Mouse (Mus musculus) spleen, adult 2 months (tissue): ENCODE measurements at regions not wholly inside any gene's neighbourhood (a gene's known extent, or its start where the extent isn't known, plus 50 kb on each side); places are given as distances from the start of the nearest gene placed in this dataset.

Experiments
- CTCF ChIP-seq: fragments of 200-500 bp; IDR thresholded peaks from 2 replicates; pipeline ENCODE4 v1.5.1; 2011; ENCODE audit warnings: mild to moderate bottlenecking, inconsistent platforms; ENCODE audit not compliant: insufficient read depth, insufficient read length, insufficient replicate concordance; ENCODE audit errors: extremely low read depth
- POLR2A ChIP-seq: fragments of 200-500 bp; IDR thresholded peaks from 2 replicates; pipeline ENCODE4 v1.6.1; 2011; ENCODE audit warnings: low read depth, low read length, inconsistent platforms

DNA sequence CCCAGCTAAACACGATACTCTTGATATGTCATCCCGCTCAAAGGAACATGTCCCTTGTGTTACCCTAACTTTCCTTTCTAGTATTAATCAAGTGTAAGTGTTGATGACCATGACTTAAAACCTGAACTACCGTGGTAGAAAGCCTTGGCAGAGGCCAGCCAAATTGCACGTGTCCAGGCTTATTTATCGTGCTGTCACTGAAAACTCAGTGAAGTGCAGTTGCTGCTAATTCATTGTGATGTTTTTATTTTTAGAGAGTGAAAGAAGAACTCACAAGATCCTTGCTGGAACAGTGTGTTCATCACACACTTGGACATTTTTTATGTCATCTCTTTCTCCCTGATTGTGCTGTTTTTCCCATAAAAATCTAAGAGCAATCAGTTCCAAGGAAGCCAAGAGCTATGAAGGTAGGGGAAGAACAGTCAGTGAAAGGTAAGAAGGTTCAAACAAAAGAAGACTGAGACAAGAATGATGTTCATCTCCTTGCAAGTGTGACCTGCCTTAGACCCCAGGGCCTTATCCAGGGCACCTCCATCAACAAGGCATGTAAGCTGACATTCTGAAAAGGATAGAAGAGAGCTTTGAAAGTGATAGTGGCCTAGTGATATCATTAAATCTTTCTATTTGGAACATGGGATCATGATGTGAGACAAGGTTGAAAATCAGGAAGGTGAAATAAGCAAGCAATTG is 718.9 kb upstream of the Nrsn1 start:
- TF ChIP-seq CTCF, result no peak
- no peak for TF ChIP-seq POLR2A
